Mouse (Mus musculus) mesoderm, embryonic 11.5 days (tissue): ENCODE data around the gene Mogs.
A peak's percentile ranks its signal among the peaks of the same experiment; 100 is the strongest.

ENCODE experiments used
- DNase-seq: peaks from one replicate; pipeline ENCODE4 v3.0.0-alpha.2; 2012; ENCODE audit warnings: low read depth, low spot score

Gene Mogs

DNA sequence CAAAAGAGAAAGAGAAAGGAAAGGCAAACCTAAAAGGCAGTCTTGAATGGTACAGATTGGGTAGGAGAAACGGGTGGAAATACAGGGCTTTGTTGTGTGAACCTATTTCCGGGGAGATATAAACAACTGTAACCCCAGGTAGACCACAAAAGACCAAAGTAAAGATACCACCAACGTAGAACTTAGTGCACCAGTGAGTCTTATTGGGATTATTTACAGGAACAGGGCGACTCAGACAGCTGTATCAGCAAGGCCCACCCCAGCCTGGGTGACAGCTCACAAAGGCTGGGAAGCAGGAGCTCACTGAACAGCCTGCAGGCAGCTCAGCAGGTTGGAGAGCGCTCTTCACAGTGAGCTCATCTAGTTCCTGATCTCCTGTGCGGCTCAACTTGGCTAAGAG, 19.3 kb upstream of the Mogs start:
- DNase-seq, result no peak

DNA sequence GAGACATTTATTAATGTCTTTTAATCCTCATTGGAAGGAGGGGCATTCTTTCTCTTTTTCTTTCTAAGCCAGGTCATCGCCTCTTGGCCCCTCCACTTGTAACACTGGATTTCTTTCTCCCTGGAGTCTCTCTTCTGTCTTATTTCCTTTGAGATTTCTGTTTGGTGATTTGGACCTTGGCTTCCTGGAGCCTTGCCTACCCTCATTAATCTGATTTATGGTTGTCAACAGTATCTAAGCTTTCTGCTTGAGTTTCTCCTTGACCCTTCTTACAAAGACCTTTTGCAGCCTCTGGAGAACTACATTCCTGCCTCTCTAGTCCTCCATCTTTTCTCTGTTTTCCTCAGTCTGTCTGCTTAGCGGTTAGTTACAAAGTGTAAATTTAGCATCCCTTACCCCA, 16.9 kb upstream of the Mogs start:
- no peak for DNase-seq

GRCm38 (mm10) chr6:83101316-83101687, 14.0 kb upstream of the Mogs start, which contains the start of the genes Ccdc142 and Gm42688:
TSS of gene Ccdc142 (plus strand) at chr6:83101601.
TSS of gene Gm42688 (plus strand) at chr6:83101617.
- peak; percentile 73 for DNase-seq

- peak; percentile 72 for DNase-seq
Observed at GRCm38 (mm10) chr6:83101688-83102556, 13.4 kb upstream of the Mogs start.

GRCm38 (mm10) chr6:83103130-83103650, 12.1 kb upstream of the Mogs start:
- DNase-seq, result no peak

- no peak for DNase-seq
Observed at GRCm38 (mm10) chr6:83104158-83104557, 11.1 kb upstream of the Mogs start.

DNA sequence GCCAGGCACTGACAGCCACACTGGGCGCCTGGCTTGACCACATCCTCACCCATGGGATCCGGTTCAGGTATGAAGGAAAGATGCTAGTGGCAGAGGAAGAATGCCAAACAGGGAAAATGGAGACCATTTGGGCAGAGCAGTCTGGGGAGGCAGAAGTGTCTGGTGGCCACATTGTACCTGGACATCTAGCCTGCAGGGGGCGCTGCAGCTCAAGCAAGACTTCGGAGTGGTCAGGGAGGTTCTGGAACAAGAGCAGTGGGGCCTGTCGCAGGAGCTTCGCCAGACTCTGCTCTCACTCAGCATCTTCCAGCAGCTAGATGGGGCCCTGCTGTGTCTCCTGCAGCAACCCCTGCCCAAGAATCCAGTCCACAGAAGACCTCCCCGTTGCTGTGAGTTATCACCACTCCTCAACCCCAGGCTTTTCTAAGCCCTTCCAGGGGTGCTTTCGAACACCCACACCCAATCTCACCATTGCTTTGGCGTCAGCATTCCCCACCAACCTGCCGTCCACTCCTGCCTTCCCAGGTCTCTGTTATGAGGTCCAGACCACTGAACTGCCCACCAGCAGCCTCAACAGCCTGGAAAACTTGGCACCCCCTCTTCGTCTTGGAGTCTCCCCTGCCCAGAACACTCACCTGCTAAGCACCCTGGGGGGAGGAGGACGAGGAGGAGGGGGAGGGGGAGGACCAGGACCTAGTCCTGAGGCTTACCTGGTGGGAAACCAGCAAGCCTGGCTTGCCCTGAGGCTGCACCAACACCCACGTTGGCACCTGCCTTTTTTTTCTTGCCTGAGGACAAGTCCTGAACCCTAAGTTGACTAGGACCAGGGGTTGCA, 7.5 kb upstream of the Mogs start:
- DNase-seq, result peak; percentile 86

DNA sequence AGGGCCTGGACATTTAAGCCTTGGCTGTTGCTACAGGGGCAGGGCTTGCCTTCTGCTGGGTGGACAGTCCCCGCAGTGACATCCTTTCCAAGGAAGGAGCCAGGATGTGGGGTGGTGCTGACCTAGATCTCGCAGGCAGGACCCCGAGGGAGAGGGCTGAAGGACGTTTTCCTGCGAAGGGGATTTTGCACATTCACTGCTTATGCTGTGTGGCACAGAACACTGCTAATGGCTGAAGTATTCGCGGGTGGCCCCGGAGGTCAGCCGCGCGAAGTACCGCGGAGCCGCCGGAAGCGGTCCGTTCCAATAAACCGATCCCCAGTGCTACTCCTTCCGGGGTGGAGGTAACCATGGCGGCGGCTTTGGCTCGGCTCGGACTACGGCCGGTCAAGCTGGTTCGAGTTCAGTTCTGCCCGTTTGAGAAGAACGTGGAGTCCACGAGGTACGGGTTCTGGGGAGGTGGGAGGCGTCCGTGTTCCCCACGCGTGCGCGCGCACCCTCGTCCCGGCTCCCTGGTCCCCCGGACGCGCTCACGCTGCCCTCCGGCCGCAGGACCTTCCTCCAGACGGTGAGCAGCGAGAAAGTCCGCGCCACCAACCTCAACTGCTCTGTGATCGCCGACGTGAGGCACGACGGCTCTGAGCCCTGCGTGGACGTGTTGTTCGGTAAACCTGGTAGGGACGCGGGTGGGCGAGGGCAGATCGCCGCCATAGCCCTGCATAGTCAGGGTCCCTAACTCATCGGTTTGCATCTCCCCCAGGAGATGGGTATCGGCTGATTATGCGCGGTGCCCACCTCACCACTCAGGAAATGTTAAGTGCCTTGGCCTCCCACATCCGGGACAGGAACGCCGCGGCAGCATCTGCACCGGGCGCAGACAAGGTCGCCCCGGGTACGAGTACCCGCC, 6.3 kb upstream of the Mogs start, which contains the start of gene Mrpl53:
Gene Mrpl53, plus strand, starts transcription at position 279 of the 907 bp plus-strand sequence.
- peak; percentile 72 for DNase-seq

DNA sequence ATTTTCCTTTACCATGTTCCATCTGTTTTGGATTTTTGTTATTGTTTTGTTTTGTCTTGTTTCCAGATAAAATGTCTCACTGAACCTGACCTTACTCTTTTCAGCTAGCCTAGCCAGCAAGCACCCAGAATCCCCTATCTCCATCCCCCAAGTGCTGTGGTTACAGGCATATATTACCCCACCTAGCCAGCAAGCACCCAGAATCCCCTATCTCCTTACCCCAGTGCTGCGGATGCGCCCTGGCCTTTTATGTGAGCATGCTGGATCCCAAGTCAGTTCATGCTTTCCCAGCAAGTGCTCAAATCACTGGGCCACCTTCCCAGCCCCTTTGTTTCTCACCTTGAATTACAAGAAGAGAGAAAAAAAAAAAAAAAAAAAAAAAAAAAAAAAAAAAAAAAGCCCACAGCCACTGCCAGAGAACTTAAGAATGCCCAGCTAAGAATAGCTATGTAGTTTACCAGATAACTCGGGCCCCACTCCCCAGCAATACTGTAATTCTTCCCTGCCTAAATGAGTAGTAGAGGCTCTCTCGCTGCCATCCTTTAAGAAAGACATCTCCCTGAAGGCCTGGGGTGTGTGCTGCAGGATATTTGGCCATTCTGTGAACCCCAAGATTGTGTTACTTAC, 3.7 kb upstream of the Mogs start:
- no peak for DNase-seq

GRCm38 (mm10) chr6:83115682-83116372, 531 bp downstream of the Mogs start:
- DNase-seq, result no peak

DNA sequence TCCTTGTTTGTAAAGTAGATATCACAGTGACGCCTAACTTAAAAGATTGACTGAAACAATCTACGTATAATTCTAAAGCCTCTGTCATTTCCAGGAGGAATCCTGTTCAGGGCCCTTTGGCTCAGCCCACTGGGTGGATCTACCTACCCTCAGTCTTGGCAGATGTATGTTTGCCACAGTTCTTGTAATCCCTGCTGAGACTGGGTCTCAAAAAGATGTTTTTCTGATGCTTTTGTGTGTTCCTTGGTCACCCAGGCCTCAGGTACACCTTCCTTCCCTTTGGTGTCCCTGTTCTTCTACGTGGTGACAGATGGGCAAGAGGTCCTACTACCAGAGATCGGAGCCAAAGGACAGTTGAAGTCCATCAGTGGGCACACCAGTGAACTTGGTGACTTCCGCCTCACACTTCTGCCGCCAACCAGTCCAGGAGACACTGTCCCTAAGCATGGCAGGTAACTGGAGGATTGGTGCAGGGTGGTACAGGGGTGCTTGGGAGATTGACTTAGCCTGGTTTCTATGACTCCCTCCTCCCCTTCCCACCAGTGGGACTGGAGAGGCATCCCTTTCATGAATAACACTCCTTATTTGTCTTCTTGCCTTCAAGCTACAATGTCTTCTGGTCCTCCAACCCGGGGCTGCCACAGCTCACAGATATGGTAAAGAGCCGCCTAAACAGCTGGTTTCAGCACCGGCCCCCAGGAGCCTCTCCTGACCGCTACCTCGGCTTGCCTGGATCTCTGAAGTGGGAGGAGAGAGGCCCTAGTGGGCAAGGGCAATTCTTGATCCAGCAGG, 1.3 kb downstream of the Mogs start:
- no peak for DNase-seq

GRCm38 (mm10) chr6:83117165-83117438, 1.8 kb downstream of the Mogs start:
- no peak for DNase-seq

DNA sequence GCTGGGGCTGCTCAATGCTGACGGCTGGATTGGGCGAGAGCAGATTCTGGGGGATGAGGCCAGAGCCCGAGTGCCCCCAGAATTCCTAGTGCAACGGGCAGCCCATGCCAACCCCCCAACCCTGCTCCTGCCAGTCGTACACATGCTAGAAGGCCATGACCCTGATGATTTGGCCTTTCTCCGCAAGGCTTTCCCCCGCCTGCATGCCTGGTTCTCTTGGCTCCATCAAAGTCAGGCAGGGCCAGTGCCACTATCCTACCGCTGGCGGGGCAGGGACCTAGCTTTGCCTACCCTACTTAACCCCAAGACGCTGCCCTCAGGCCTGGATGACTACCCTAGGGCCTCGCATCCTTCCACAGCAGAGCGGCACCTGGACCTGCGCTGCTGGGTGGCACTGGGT, 2.3 kb downstream of the Mogs start:
- DNase-seq, result no peak

DNA sequence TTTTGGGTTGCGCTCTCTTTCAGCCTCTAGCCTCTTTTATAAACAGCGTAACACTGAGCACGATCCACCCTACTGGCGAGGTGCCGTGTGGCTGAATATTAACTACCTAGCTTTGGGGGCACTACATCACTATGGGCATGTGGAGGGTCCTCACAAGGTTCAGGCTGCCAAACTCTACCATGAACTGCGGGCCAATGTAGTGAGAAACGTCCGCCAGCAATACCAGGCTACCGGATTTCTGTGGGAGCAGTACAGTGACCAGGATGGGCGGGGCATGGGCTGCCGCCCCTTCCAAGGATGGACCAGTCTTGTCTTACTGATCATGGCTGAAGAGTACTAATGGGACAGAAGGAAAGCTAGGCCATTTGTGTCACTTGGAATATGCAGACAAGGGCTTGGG, 3.1 kb downstream of the Mogs start:
- DNase-seq, result no peak

- DNase-seq, result no peak
Observed at GRCm38 (mm10) chr6:83118825-83119733, 3.8 kb downstream of the Mogs start.

DNA sequence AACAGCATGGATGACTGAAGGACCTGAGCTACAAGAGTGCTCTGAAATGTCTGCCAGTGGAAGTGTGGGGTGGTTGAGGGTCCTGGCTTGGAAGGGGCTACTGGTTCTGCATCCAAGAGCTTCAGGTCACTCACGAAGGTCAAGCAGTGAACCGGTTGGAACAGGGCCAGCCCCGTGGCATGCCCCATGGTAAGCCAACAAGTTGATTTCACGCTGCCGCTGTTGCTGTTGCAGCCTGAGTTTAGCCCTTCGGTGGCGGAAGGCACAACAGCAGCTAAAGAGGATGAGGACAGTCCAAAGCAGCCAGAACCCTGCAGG, 4.4 kb downstream of the Mogs start:
- DNase-seq, result no peak

- peak; percentile 99 for DNase-seq
Observed at GRCm38 (mm10) chr6:83120930-83121862, 5.9 kb downstream of the Mogs start, which contains the start of gene Wbp1. TSS of gene Wbp1 (minus strand) at chr6:83121559.
